Mouse (Mus musculus) urinary bladder, adult 2 months (tissue): ENCODE data around the gene Dennd6b. TPM values are rescaled to one million over a fixed set of nuclear protein-coding genes. Genes with fewer than 3 reads are reported as not detected.
A peak's percentile ranks its signal among the peaks of the same experiment; 100 is the strongest.

ENCODE experiments used
- DNase-seq: peaks from one replicate; pipeline ENCODE4 v3.0.0; 2022; ENCODE audit warnings: low spot score
- polyA plus RNA-seq: library from polyadenylated mRNA; depleted of rRNA; stranded (reverse); fragments of >200 nt; gene quantifications from 2 replicates; pipeline ENCODE4 v1.2.3, GENCODE M21; 2012

Gene Dennd6b
- polyA plus RNA-seq, 1 experiment = 23.8 TPM

DNA sequence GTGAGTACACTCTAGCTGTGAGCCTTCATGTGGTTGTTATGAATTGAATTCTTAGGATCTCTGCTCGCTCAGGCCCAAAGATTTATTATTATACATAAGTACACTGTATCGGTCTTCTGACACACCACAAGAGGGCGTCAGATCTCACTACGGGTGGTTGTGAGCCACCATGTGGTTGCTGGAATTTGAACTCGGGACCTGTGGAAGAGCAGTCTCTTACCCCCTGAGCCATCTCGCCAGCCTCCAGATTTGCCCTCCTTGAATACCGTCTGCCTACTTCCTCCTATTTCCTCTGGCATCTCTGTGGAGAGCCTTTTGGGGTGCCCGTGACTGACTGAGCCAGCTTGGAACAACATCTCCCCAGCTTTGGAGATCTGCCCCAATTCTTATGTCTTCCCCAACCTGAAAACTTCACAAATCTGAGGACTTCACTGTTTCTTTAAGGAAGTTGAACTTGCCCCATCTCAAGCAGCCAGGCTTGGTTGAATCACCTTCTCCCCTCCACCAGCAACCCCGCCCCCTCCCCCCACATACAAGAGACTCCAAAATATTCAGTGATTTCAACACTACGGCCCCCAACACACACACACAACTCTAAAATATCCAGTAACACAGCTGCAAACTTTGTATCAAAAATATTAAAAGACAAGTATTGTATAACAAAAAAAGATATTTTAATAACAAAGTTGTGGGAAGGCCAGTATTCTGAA lies 14.6 kb downstream of the Dennd6b start:
- no peak for DNase-seq

- DNase-seq = peak; percentile 75
Observed at GRCm38 (mm10) chr15:89180571-89181229, 15.6 kb downstream of the Dennd6b start, which contains the start of gene Plxnb2. Gene Plxnb2 (minus strand): TSS chr15:89180788.

DNA sequence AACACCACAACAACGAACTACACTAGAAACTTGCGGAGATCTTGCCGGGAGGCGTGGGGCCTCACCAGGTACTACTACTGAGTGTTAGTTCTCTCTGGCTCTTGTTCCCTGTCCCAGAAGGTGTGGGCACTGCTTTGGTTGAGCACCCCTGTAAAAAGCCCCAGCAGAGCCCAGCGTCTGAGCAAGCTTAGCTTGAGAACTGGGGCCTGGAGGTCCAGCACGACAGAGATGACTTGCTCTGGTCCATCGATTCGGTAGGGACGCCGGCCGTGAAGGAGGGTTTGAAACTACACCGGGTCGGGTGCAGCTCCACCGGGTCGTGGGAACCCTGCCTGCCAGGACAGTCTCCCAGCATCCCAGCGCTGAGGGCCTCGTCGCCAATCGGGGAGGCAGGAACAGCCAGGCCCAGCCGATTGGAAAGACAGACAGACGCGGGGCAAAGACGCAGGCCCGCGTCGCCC lies 16.2 kb downstream of the Dennd6b start:
- DNase-seq = no peak

GRCm38 (mm10) chr15:89179630-89179964 lies 16.7 kb downstream of the Dennd6b start:
- DNase-seq = no peak

DNA sequence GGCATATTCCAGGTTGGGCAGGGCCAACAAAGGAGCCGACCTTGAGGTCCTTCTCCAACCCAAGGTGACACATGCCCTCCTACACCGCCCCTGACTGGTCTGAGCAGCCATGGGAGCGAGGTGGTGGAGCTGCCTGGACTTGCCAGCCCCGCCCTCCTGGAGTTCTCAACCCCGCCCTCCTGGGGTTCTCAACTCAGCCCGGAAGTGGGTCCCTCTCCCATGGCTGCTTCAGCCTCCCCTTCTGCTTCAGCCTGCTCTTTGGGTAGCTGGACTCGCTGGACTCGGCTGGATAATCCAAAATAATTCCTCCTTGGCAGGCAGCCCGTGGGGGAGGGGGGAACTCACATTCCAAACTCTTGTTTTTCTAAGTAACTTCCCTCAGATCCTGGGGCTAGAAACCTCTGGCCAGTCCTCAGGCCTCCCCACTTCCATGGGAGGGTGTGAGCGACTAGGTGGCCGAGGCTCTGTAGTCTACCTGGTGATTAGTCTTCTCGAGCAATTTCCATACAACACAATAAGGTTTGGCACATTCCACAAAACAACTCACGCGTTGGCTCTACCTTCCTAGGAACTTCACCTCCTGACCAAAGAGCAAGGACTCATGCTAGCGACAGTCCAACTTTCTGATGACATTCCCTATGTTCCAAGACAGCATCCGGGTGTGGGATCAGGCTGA lies 17.2 kb downstream of the Dennd6b start:
- DNase-seq = peak; percentile 63

GRCm38 (mm10) chr15:89178260-89178860 lies 17.9 kb downstream of the Dennd6b start:
- DNase-seq = no peak

DNA sequence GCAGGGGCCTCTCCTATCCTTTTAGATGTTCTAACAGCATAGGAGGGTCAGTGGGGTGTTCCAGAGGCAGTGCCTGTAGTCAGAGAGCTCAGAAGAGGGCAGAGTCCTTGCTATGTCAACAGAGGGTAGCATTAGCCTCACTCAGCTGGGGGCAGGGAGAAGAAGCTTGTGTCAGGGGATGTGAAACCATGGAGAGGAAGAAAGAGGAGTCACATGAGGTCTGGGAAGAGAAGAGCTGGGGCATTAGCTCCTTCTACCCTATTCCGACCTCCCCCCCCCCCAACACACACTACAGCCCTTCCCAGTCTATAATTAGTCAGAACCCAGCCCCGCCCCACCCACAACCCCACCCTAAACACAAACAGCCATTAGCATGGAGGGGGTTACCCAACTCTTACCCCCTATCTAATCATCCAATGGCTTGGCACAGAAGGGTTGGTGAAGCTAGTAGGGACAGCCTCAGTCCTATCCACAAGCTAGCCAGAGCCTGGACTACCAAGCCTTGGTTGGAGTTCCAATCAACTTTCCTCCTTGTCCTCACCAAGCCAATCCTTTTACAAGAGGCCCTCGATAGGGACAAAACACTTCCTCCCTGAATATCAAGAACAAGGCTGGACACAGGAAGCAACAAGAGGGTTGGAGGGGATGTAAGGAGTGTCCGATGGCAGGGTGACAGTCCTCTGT lies 18.6 kb downstream of the Dennd6b start:
- no peak for DNase-seq

- DNase-seq = peak; percentile 74
Observed at GRCm38 (mm10) chr15:89177121-89177520, 19.2 kb downstream of the Dennd6b start.

DNA sequence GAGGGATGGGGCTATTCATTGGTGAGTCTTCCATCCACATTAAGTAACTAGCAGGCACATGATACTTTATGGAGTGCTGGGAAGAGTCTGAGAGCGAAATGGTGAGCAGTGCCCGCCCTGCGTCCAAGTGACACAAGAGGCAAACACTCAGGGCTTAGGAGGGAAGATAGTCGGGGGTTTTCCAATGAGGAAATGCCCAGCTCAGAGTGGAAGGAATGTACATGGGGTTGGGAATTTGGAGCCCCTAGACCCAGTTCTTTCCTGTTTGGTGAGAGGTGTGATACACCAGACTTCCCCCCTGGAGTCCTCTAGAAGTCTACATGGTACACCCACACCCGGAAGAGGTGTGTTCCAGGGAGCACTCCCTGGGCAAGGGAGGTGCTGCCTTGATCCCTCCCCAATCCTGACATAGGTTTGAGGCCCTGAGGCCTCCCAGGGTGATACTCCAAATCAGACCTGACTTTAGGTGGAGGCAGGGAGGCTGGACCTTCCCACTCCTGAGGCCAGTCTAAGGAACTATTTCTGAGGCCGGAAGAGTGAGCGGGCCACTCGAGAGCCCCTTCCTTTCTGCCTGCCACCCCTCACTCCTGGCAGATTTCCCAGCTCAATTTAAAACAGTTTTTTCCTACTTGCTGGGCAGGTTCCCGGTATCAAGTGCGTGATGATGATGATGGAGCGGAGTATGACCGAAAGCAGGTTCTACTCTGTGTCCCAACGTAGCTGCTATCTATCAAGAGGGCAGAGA lies 20.7 kb downstream of the Dennd6b start:
- DNase-seq = no peak

DNA sequence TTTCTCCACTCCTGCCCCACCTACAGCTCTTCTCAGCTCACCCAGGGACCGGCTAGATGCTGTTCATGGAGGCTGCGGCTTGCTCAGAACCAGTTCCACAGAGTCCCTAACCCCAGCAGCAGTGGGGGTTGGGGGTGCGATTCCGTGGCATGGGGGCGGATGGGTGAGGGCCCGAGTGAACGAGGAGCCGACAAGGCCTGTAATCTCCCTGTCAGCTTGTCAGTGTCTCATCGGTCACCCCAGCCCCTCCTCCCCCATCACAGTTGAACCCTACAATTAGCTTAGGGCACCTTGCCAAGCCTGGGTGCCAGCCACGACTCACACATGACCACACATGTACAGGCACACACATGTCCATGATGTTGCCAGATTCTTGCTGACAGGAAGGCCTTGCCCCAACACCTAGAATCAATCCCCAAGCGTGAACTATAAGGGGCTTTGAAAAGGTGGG lies 21.4 kb downstream of the Dennd6b start:
- DNase-seq = no peak

- DNase-seq = peak; percentile 54
Observed at GRCm38 (mm10) chr15:89173906-89174214, 22.4 kb downstream of the Dennd6b start.

- no peak for DNase-seq
Observed at GRCm38 (mm10) chr15:89173024-89173905, 23.0 kb downstream of the Dennd6b start.

DNA sequence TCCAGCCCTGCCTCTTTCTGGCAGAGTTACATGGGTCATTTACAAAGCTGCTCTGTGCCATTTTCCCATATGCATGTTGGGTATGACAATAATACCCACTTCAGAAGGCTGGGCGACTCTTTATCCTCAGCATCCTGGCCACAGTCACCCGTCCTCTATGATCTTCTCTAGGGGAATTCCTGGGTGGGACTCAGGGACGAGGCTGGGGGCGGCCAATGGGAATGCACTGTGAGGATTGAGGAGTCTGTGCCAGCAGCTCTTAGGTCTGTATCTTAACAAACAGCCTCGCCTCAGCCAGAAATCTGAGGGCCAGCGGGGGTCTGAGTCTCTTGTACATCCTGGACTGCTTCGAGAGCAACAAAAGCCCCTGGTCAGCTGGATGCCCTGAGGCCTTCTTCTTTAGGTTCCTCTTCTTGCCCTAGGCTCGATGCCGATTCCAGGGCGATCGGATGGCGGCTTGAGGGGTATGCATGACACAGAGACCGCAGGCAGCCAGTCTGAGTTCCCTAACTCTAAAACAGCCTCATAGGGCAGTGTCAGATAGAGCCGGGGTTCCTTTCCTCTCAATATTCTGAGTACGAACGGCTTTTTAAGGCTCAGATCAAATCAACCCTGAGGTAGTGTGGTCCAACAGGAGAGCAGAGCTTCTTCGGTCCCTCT lies 23.9 kb downstream of the Dennd6b start:
- DNase-seq = no peak

DNA sequence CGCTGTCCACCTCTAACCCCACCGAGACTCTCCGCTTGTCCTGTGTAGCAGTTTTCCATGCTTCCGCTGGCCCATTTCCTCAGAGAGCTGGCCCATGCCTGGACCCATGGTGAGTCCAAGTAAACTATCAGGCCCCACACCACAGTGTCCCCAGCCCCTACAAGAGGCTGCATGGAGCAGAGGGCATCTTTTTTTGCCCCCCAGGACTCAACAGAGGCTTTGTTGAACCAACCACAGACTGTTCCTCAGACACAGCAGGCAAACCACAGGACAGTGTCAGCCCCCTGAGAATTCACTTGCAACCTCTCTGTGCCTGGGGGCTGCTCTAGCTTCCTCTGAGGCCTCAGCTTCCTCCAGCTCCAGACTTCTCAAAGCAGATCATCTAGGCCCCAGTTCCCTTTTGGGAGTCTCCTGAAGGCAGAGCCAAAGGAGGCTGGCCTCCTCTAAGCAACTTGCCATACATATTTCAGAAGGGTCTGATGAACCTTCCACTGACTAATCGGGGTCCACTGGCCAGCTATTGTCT lies 24.7 kb downstream of the Dennd6b start:
- no peak for DNase-seq

- no peak for DNase-seq
Observed at GRCm38 (mm10) chr15:89170102-89170501, 26.2 kb downstream of the Dennd6b start.

DNA sequence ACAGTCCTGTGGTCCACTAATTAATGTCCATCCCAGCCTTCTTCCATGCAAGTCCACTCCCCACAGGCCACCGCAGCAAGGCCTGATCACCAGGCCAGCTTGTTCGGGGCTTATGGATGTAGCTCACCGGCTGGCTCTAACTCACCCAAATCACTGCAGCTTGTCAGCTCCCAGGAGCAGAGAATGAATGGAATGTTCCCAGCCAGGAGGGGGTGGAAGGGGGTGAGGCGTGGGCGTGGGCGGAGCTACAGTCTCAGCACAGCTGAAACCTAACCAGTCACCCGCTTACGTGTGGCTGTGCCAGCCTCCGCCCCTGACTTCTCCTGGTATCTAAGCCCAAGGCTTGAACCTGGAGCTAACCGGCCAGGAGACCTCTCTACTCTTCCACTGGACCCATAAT lies 26.9 kb downstream of the Dennd6b start:
- peak; percentile 58 for DNase-seq

DNA sequence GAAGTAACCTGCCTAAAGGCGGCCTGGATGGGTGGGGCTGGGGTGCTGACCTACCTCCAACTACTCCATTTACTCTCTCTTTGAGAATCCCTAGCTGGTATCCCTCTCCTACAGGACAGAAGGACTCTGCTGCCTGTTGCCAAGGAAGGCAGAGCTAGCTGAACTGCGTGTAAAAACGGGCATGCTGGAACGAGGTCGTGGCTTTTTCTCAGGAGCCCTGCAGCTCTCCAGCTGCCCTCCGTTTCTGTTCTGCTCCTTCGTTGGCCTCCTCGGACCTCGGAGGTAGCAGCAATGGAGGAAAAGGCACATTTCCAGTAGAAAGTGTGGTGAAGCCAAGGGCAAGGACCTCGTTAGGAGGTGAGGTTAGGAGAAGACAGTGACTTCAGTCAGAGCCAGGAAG lies 27.4 kb downstream of the Dennd6b start:
- DNase-seq = no peak

DNA sequence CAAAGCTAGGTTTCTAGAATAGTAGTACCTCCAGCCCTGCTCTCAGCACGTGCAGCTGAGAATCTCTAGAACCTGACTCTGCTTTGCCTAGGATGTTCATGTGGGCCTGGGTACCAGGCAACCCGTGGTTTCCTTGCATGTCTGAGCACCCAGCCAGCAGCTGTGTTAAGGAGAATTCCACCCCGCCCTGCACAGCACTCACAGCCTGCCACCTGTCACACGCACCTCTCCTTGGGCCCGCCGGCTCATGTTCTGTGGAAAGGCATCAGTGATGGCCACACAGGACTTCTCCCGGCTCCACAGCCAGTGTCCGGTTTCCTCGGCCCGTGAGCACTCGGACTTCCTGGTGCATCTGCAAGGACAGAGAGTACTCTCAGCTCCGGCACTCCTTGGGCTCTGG lies 30.8 kb downstream of the Dennd6b start:
- no peak for DNase-seq

GRCm38 (mm10) chr15:89161397-89161796 lies 34.9 kb downstream of the Dennd6b start:
- no peak for DNase-seq
